Mouse (Mus musculus) limb, embryonic 10.5 days (tissue): Measurements from ENCODE around the gene Sltm. TPM values are rescaled to one million over a fixed set of nuclear protein-coding genes. Genes with fewer than 3 reads are reported as not detected.

ENCODE experiments used
- DNase-seq: peaks from one replicate; pipeline ENCODE4 v3.0.0-alpha.2; 2017; ENCODE audit warnings: low spot score
- H3K27ac ChIP-seq: fragments of 300-500 bp; sonication (generic); 2 replicates; pipeline ENCODE4 v1.5.1; 2016; ENCODE audit warnings: mild to moderate bottlenecking
- H3K27me3 ChIP-seq: fragments of 300-500 bp; sonication (generic); 2 replicates; pipeline ENCODE4 v1.6.1; 2016; ENCODE audit warnings: low read depth, mild to moderate bottlenecking; ENCODE audit not compliant: poor library complexity, severe bottlenecking
- H3K36me3 ChIP-seq: fragments of 300-500 bp; sonication (generic); 2 replicates; pipeline ENCODE4 v1.6.1; 2016; ENCODE audit warnings: mild to moderate bottlenecking, moderate library complexity
- H3K4me1 ChIP-seq: fragments of 300-500 bp; sonication (generic); 2 replicates; pipeline ENCODE4 v1.6.1; 2016
- H3K4me3 ChIP-seq: fragments of 300-500 bp; sonication (generic); 2 replicates; pipeline ENCODE4 v1.5.1; 2016; ENCODE audit warnings: mild to moderate bottlenecking, moderate library complexity
- H3K9me3 ChIP-seq: fragments of 300-500 bp; sonication (generic); replicated peaks from 2 replicates; pipeline ENCODE4 v1.6.1; 2016; ENCODE audit warnings: mild to moderate bottlenecking
- WGBS: fragments of 180-500 bp; shearing (Covaris S2); methylation state at CpG from one replicate; pipeline ENCODE4 v1.1.7; 2016; 5-methylcytosine and 5-hydroxymethylcytosine counted together
- polyA plus RNA-seq: library from polyadenylated mRNA; unstranded; fragments of >200 nt; fragmentation: Nextera tagmentation; extraction: Ambion mirVana; gene quantifications from 2 replicates; pipeline ENCODE4 v1.2.1, GENCODE M21; 2016

Gene Sltm
- polyA plus RNA-seq, 1 experiment from 2014 or later = 61.0 TPM

DNA sequence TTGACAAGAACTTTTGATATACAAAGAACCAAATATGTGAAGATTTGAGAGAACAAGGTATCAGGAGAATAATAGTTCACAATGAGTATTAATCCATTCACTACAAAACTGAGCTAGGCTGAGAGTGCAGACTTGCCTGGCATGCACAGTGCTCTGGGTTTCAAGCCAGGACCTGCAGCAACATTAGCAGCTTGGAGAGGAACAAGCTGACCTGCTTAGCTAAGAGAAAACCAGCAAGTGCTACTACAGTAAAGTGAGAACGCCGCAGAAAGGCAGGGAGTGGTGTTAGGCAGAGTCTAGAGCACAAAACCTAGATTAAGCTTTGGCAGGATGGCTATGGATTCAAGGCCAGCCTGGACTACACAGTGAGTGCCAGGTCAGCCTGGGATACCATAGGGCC, 87.2 kb downstream of the Sltm start:
- DNase-seq = no peak
- no peaks in the 10 kb centered on the region for H3K9me3 ChIP-seq
- no peaks in the 10 kb centered on the region for H3K4me1 ChIP-seq
- no peaks in the 10 kb centered on the region for H3K36me3 ChIP-seq
- H3K27ac ChIP-seq = no peak overlapping the region
- no peaks in the 10 kb centered on the region for H3K27me3 ChIP-seq
- 85% methylated on average over 2 of the region's 2 CpGs for WGBS
- H3K4me3 ChIP-seq = no peak overlapping the region

DNA sequence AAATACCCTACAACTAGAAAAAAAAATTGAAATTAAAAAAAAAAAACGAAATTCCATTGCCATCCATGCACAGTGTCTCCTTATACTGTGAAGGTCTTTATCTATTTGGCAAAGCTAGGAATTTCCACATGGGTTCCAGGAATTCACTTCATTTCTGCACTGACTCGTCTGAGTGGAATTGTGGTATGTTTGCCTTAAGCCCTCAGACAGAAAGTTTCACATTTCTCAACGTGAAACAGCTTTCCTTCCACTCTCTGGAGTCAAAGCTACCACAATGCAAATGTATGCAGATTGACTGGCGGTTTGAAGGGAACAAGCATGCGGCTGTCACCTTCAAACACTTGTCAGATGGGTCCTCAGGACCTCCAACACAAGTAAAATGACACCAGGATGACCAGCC, 89.1 kb downstream of the Sltm start:
- no peaks in the 10 kb centered on the region for H3K9me3 ChIP-seq
- no peak for DNase-seq
- no peaks in the 10 kb centered on the region for H3K4me1 ChIP-seq
- H3K36me3 ChIP-seq = no peaks in the 10 kb centered on the region
- no peaks in the 10 kb centered on the region for H3K27me3 ChIP-seq
- 22% methylated on average over 5 of the region's 5 CpGs for WGBS
- no peak overlapping the region for H3K4me3 ChIP-seq
- H3K27ac ChIP-seq = no peak overlapping the region

DNA sequence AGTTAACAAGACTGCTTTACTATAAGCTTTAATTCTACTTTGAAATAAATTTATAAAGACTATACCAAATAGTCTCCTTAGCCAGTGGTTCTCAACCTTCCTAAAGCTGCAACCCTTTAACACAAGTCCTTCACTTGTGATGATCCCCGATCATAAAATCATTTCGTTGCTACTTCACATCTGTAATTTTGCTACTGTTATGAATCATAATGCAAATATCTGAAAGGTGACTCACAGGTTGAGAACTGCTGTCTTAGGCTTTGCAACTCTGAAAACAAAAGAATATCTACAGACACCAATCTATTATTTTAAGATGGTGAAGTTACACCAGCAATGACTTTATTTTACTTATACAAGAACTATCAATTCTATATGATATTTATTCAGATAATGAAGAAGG, 94.2 kb downstream of the Sltm start:
- 88% methylated on average over 2 of the region's 2 CpGs for WGBS
- H3K36me3 ChIP-seq = no peaks in the 10 kb centered on the region

More for the DNA sequence above, 94.2 kb downstream of the Sltm start:
- Histone ChIP-seq H3K27me3 (no peaks in the 10 kb centered on the region), H3K4me1 (no peaks in the 10 kb centered on the region), H3K9me3 (no peaks in the 10 kb centered on the region), H3K4me3 (no peak overlapping the region), H3K27ac (no peak overlapping the region)
- no peak for DNase-seq

Other genes starting within 250 kb of the Sltm start
- 223 and 245 TPM in 2 replicates for gene Ccnb2, start 121.2 kb upstream of the Sltm start, polyA plus RNA-seq
- gene Rnf111, start 39.0 kb upstream of the Sltm start, polyA plus RNA-seq = 27.5 and 29.9 TPM in 2 replicates
- 0.10 and 0.11 TPM in 2 replicates for gene Gm10642, start 113.5 kb downstream of the Sltm start, polyA plus RNA-seq
- gene Mindy2, start 114.4 kb downstream of the Sltm start, polyA plus RNA-seq = 1.5 and 3.0 TPM in 2 replicates
- 51.3 and 60.3 TPM in 2 replicates for gene Adam10, start 136.2 kb downstream of the Sltm start, polyA plus RNA-seq